ENCODE assay signal across 24 mouse cellular contexts in genomic region chr8:74906333-74906732, GRCm38 (mm10). TPM values are rescaled to one million over a fixed set of nuclear protein-coding genes. Genes with fewer than 3 reads are reported as not detected.
A peak's percentile ranks its signal among the peaks of the same experiment; 100 is the strongest.
DNase-seq lines count a peak whose midpoint lies in the region; ATAC-seq lines count a peak whose summit lies in the region.
"Had no signal": no experiment of that assay in that cellular context is flagged by ENCODE, and none has a peak within 500 bp of the region (broad histone marks: within the 10 kb centered on the region; RNA-seq: fewer than 3 reads in every experiment).

No protein-coding gene starts in this region.

- H3K9me3 ChIP-seq in midbrain, embryonic 13.5 days, result no peaks in the 10 kb centered on the region
- H3K9me3 ChIP-seq: G1E; heart, embryonic 15.5 days; kidney, embryonic 15.5 days; limb, embryonic 10.5 days; neural tube, embryonic 13.5 days had no signal

- peak; percentile 7 for DNase-seq in embryo, embryonic 11 days
- no peak for DNase-seq in embryo, embryonic 9.5 days (ENCODE audit: extremely low spot score)
- peak; percentile 35 to 36 for DNase-seq in right cerebral cortex, postnatal 10 days (ENCODE audit: low spot score in 2 of 2)
- no peak for DNase-seq in right cerebral cortex, postnatal 25 days
- DNase-seq in heart, postnatal 36 days, result no peak
- DNase-seq in frontal cortex, postnatal 14 days (ENCODE audit: low spot score in 2 of 2), result no peak
- DNase-seq: adrenal gland, postnatal 14 days; cerebellum, adult 11 months; gastrocnemius, postnatal 14 days; lung, adult 18-20 months; lung, postnatal 14 days; spleen, adult 18-20 months; thymus, postnatal 36 days had no signal

- intact Hi-C loops in heart, postnatal 36 days (cut with DNase I), result no loop called here

- H3K9ac ChIP-seq in midbrain, embryonic 13.5 days (replicated peaks), result no peak overlapping the region
- H3K9ac ChIP-seq: heart, embryonic 15.5 days; kidney, embryonic 15.5 days; neural tube, embryonic 13.5 days had no signal

- no peak overlapping the region for H3K27ac ChIP-seq in midbrain, embryonic 13.5 days
- H3K27ac ChIP-seq: heart, embryonic 15.5 days; kidney, embryonic 15.5 days; limb, embryonic 10.5 days; neural tube, embryonic 13.5 days had no signal

- no peaks in the 10 kb centered on the region for H3K27me3 ChIP-seq in midbrain, embryonic 13.5 days
- H3K27me3 ChIP-seq: heart, embryonic 15.5 days; kidney, embryonic 15.5 days; neural tube, embryonic 13.5 days had no signal

- no peak overlapping the region for H3K4me2 ChIP-seq in midbrain, embryonic 13.5 days (replicated peaks)
- H3K4me2 ChIP-seq: heart, embryonic 15.5 days; kidney, embryonic 15.5 days; liver, embryonic 11.5 days; neural tube, embryonic 13.5 days had no signal

- H3K4me3 ChIP-seq in midbrain, embryonic 13.5 days (replicated peaks), result no peak overlapping the region
- H3K4me3 ChIP-seq: heart, embryonic 15.5 days; kidney, embryonic 15.5 days; limb, embryonic 10.5 days; neural tube, embryonic 13.5 days had no signal

- no peaks in the 10 kb centered on the region for H3K36me3 ChIP-seq in midbrain, embryonic 13.5 days
- H3K36me3 ChIP-seq: G1E; heart, embryonic 15.5 days; kidney, embryonic 15.5 days; limb, embryonic 10.5 days; neural tube, embryonic 13.5 days had no signal

- peaks cover 5% of the 10 kb centered on the region; the same call in 1 of the 2 replicates for H3K4me1 ChIP-seq in midbrain, embryonic 13.5 days (replicated peaks)
- H3K4me1 ChIP-seq: heart, embryonic 15.5 days; kidney, embryonic 15.5 days; neural tube, embryonic 13.5 days had no signal

- 14% methylated on average over 1 of the region's 1 CpGs for WGBS in midbrain, embryonic 13.5 days

- ATAC-seq in midbrain, embryonic 13.5 days, result peak; percentile 64

RNA-seq across cellular contexts. Expression of gene Isx, which starts 33.4 kb away (rescaled TPM):
- not detected in 2 replicates for polyA plus RNA-seq in midbrain, embryonic 13.5 days (2015; fragmentation: Nextera tagmentation; extraction: Ambion mirVana)
- total RNA-seq in heart, postnatal 36 days (2021), result not detected
- total RNA-seq: gastrocnemius, postnatal 14 days; heart, adult 8-10 months; hematopoietic stem cell, adult 5-6 weeks; megakaryocyte, adult 5-6 weeks had no signal
- polyA plus RNA-seq: embryonic facial prominence, embryonic 11.5 days; G1E; kidney, embryonic 15.5 days; limb, embryonic 10.5 days; neural tube, embryonic 13.5 days had no signal

Comparison
In these comparisons a context has a peak if more than half of its experiments do, and no peak if none do; other contexts are left out.
1. DNase-seq: peak in embryo, embryonic 11 days (single experiment) and right cerebral cortex, postnatal 10 days (2 of 2); none in embryo, embryonic 9.5 days (single experiment), right cerebral cortex, postnatal 25 days (single experiment), heart, postnatal 36 days (0 of 2) and frontal cortex, postnatal 14 days (0 of 2).